Mouse (Mus musculus) lung, adult 2 months (tissue): Measurements from ENCODE around the gene Kdm2a. TPM values are rescaled to one million over a fixed set of nuclear protein-coding genes. Genes with fewer than 3 reads are reported as not detected.

Source experiments
- DNase-seq: peaks from one replicate; pipeline ENCODE4 v3.0.0; 2022
- H3K4me1 ChIP-seq: fragments of 200-500 bp; 2 replicates; pipeline ENCODE4 v1.6.1; 2011; ENCODE audit warnings: low read length; ENCODE audit not compliant: control insufficient read depth, insufficient read depth
- H3K4me3 ChIP-seq: fragments of 200-500 bp; replicated peaks from 2 replicates; pipeline ENCODE3; 2011; ENCODE audit warnings: low read depth, mild to moderate bottlenecking, control low read depth, low read length; ENCODE audit errors: extremely low read depth
- CTCF ChIP-seq: fragments of 200-500 bp; IDR thresholded peaks from 2 replicates; pipeline ENCODE4 v1.5.1; 2011; ENCODE audit warnings: mild to moderate bottlenecking, low read length, control low read depth; ENCODE audit not compliant: insufficient read depth
- POLR2A ChIP-seq: fragments of 200-500 bp; IDR thresholded peaks from 2 replicates; pipeline ENCODE4 v1.6.1; 2011; ENCODE audit warnings: low read depth, mild to moderate bottlenecking, control low read depth, low read length, borderline replicate concordance; ENCODE audit errors: extremely low read depth
- WGBS: fragments of 180-500 bp; shearing (Covaris S2); methylation state at CpG from one replicate; pipeline ENCODE4 v1.1.7; 2018; 5-methylcytosine and 5-hydroxymethylcytosine counted together
- polyA plus RNA-seq: library from polyadenylated mRNA; depleted of rRNA; stranded (reverse); fragments of >200 nt; gene quantifications from 2 replicates; pipeline ENCODE4 v1.2.3, GENCODE M21; 2012; rRNA removed

Gene Kdm2a
- polyA plus RNA-seq, 1 experiment = 80.8 TPM

- DNase-seq = no peak
- peaks cover 6% of the 10 kb centered on the region for H3K4me1 ChIP-seq
- no peak for TF ChIP-seq POLR2A
- TF ChIP-seq CTCF = no peak
- WGBS = 95% methylated on average over 11 of the region's 11 CpGs
- H3K4me3 ChIP-seq = no peak overlapping the region
Observed at GRCm38 (mm10) chr19:4270972-4271371, 127.1 kb downstream of the Kdm2a start.

GRCm38 (mm10) chr19:4270187-4270586 is 127.9 kb downstream of the Kdm2a start:
- WGBS = 72% methylated on average over 6 of the region's 6 CpGs

GRCm38 (mm10) chr19:4268566-4269361 is 129.3 kb downstream of the Kdm2a start, which contains the start of gene Ssh3:
Gene Ssh3 (minus strand): TSS chr19:4269180.
- peaks cover 6% of the 10 kb centered on the region for H3K4me1 ChIP-seq
- peak; percentile 82 for DNase-seq
- peak within 1 kb of the TSS; percentile 91 for H3K4me3 ChIP-seq
- WGBS = 11% methylated on average over 46 of the region's 46 CpGs
- TF ChIP-seq POLR2A (peak; percentile 59; the same call in 1 of the 2 replicates), CTCF (no peak)

More at GRCm38 (mm10) chr19:4270187-4270586, 127.9 kb downstream of the Kdm2a start:
- H3K4me1 ChIP-seq = peaks cover 6% of the 10 kb centered on the region
- DNase-seq = no peak
- no peak overlapping the region for H3K4me3 ChIP-seq
- no peak for TF ChIP-seq CTCF
- no peak for TF ChIP-seq POLR2A

- 72% methylated on average over 4 of the region's 4 CpGs for WGBS
- TF ChIP-seq POLR2A (no peak), CTCF (no peak)
- DNase-seq = no peak
- Histone ChIP-seq H3K4me1 (peaks cover 6% of the 10 kb centered on the region), H3K4me3 (no peak overlapping the region)
Observed at GRCm38 (mm10) chr19:4265956-4266355, 132.1 kb downstream of the Kdm2a start.

Other genes starting within 250 kb of the Kdm2a start
- 260 and 262 TPM in 2 replicates for gene Coro1b, start 249.7 kb downstream of the Kdm2a start, polyA plus RNA-seq
- 55.0 and 75.4 TPM in 2 replicates for gene Ptprcap, start 244.7 kb downstream of the Kdm2a start, polyA plus RNA-seq
- gene Rps6kb2, start 234.9 kb downstream of the Kdm2a start, polyA plus RNA-seq = 35.2 and 51.2 TPM in 2 replicates
- 7.9 and 14.4 TPM in 2 replicates for gene Carns1, start 222.8 kb downstream of the Kdm2a start, polyA plus RNA-seq
- gene Tbc1d10c, start 207.0 kb downstream of the Kdm2a start, polyA plus RNA-seq = 23.6 and 24.2 TPM in 2 replicates
- gene Ppp1ca, start 206.2 kb downstream of the Kdm2a start, polyA plus RNA-seq = 373 and 384 TPM in 2 replicates
- gene Rad9a, start 196.6 kb downstream of the Kdm2a start, polyA plus RNA-seq = 32.3 and 36.9 TPM in 2 replicates
- 34.0 and 42.0 TPM in 2 replicates for gene Clcf1, start 184.0 kb downstream of the Kdm2a start, polyA plus RNA-seq
- not detected in 2 replicates for gene AC109138.7, start 183.9 kb downstream of the Kdm2a start, polyA plus RNA-seq
- 110 and 112 TPM in 2 replicates for gene Pold4, start 166.4 kb downstream of the Kdm2a start, polyA plus RNA-seq
- 82.3 and 98.0 TPM in 2 replicates for gene Ssh3, start 129.1 kb downstream of the Kdm2a start, polyA plus RNA-seq
- gene Ankrd13d, start 115.1 kb downstream of the Kdm2a start, polyA plus RNA-seq = 7.3 and 8.4 TPM in 2 replicates
- gene Grk2, start 92.1 kb downstream of the Kdm2a start, polyA plus RNA-seq = 110 and 120 TPM in 2 replicates
- 11.4 and 17.5 TPM in 2 replicates for gene Rhod, start 41.1 kb upstream of the Kdm2a start, polyA plus RNA-seq
- 0.82 and 2.3 TPM in 2 replicates for gene Syt12, start 79.2 kb upstream of the Kdm2a start, polyA plus RNA-seq
- gene 2010003K11Rik, start 100.3 kb upstream of the Kdm2a start, polyA plus RNA-seq = 0.23 and 0.82 TPM in 2 replicates
- gene Pcx, start 112.2 kb upstream of the Kdm2a start, polyA plus RNA-seq = 52.7 and 62.6 TPM in 2 replicates
- 24.6 and 28.8 TPM in 2 replicates for gene Lrfn4, start 217.4 kb upstream of the Kdm2a start, polyA plus RNA-seq
- 86.2 and 98.0 TPM in 2 replicates for gene Rce1, start 227.4 kb upstream of the Kdm2a start, polyA plus RNA-seq